Mouse (Mus musculus) MEL (cell line): Measurements from ENCODE around the gene Tubg1. TPM values are rescaled to one million over a fixed set of nuclear protein-coding genes. Genes with fewer than 3 reads are reported as not detected.

Experiments
- DNase-seq: peaks from one replicate; pipeline ENCODE4 v3.0.0; 2011; ENCODE audit warnings: low read depth, low spot score
- H3K27ac ChIP-seq: 2 replicates; pipeline ENCODE4 v1.5.1; 2012; ENCODE audit warnings: low read depth, mild to moderate bottlenecking, control low read depth, low read length, moderate library complexity; ENCODE audit not compliant: control insufficient read depth
- H3K27me3 ChIP-seq, 2 experiments: fragments of 150-350 bp in 1 of 2; sonication (generic) in 1 of 2; 2 replicates each; pipeline ENCODE4 v1.6.1; 2012; ENCODE audit warnings: low read length in 2 of 2, mild to moderate bottlenecking in 2 of 2, improper control_type of control experiment in 1 of 2, moderate library complexity in 1 of 2; ENCODE audit not compliant: insufficient read depth in 2 of 2, control insufficient read depth in 1 of 2
- H3K36me3 ChIP-seq, 2 experiments: 2 replicates each; pipeline ENCODE4 v1.6.1; 2012 to 2014; ENCODE audit warnings: low read length in 2 of 2, improper control_type of control experiment in 1 of 2, inconsistent platforms in 1 of 2, mild to moderate bottlenecking in 1 of 2; ENCODE audit not compliant: insufficient read depth in 2 of 2, control insufficient read depth in 1 of 2
- H3K4me1 ChIP-seq, 2 experiments: fragments of 150-350 bp in 1 of 2; sonication (generic) in 1 of 2; 2 replicates each; pipeline ENCODE4 v1.6.1; 2012; ENCODE audit warnings: low read length in 2 of 2, improper control_type of control experiment in 1 of 2, mild to moderate bottlenecking in 1 of 2; ENCODE audit not compliant: insufficient read depth in 2 of 2, control insufficient read depth in 1 of 2
- H3K4me3 ChIP-seq, 2 experiments: fragments of 150-350 bp in 1 of 2; sonication (generic) in 1 of 2; 2 replicates each; pipeline ENCODE4 v1.5.1; 2012; ENCODE audit warnings: low read depth in 2 of 2, low read length in 2 of 2, mild to moderate bottlenecking in 2 of 2, moderate library complexity in 2 of 2, control low read depth in 1 of 2, improper control_type of control experiment in 1 of 2; ENCODE audit not compliant: control insufficient read depth in 1 of 2, insufficient read depth in 1 of 2
- H3K79me2 ChIP-seq: 2 replicates; pipeline ENCODE4 v1.6.1; 2012; ENCODE audit warnings: mild to moderate bottlenecking, low read length, moderate library complexity; ENCODE audit not compliant: control insufficient read depth, poor library complexity, insufficient read depth
- H3K9ac ChIP-seq: 2 replicates; pipeline ENCODE4 v1.6.1; 2012; ENCODE audit warnings: low read depth, mild to moderate bottlenecking, control low read depth, low read length, moderate library complexity; ENCODE audit not compliant: control insufficient read depth, poor library complexity, severe bottlenecking
- H3K9me3 ChIP-seq: fragments of 150-350 bp; sonication (generic); replicated peaks from 2 replicates; pipeline ENCODE4 v1.6.1; 2012; ENCODE audit warnings: mild to moderate bottlenecking, low read length, improper control_type of control experiment, moderate library complexity; ENCODE audit not compliant: insufficient read depth
- BHLHE40 ChIP-seq: IDR thresholded peaks from 2 replicates; pipeline ENCODE4 v1.6.1; 2012; ENCODE audit warnings: low read depth, mild to moderate bottlenecking, inconsistent platforms, low read length, improper control_type of control experiment, borderline replicate concordance
- CHD1 ChIP-seq: IDR thresholded peaks from 2 replicates; pipeline ENCODE4 v1.6.1; 2012; ENCODE audit warnings: low read depth, mild to moderate bottlenecking, inconsistent platforms, low read length, improper control_type of control experiment
- CHD2 ChIP-seq: IDR thresholded peaks from 2 replicates; pipeline ENCODE4 v1.6.1; 2011; ENCODE audit warnings: low read length, improper control_type of control experiment
- CTCF ChIP-seq, 3 experiments: IDR thresholded peaks in 2 of 3; conservative IDR thresholded peaks in 1 of 3; 2 replicates each; pipeline ENCODE4 v1.5.1; 2011 to 2012; ENCODE audit warnings: low read length in 3 of 3, low read depth in 2 of 3, mild to moderate bottlenecking in 2 of 3, improper control_type of control experiment in 1 of 3, inconsistent platforms in 1 of 3, mixed read lengths in 1 of 3, moderate library complexity in 1 of 3; ENCODE audit not compliant: control insufficient read depth in 1 of 3, insufficient read depth in 1 of 3, poor library complexity in 1 of 3, severe bottlenecking in 1 of 3
- E2F4 ChIP-seq: IDR thresholded peaks from 2 replicates; pipeline ENCODE4 v1.6.1; 2011; ENCODE audit warnings: low read depth, low read length, improper control_type of control experiment, borderline replicate concordance
- EP300 ChIP-seq, 2 experiments: IDR thresholded peaks; 2 replicates each; pipeline ENCODE4 v1.6.1; 2011; ENCODE audit warnings: improper control_type of control experiment in 2 of 2, low read length in 2 of 2, low read depth in 1 of 2, mild to moderate bottlenecking in 1 of 2
- ETS1 ChIP-seq: IDR thresholded peaks from 2 replicates; pipeline ENCODE4 v1.6.1; 2012; ENCODE audit warnings: low read depth, mild to moderate bottlenecking, inconsistent platforms, low read length, improper control_type of control experiment, moderate library complexity
- GATA1 ChIP-seq: IDR thresholded peaks from 2 replicates; pipeline ENCODE4 v1.6.1; 2011; ENCODE audit warnings: low read depth, low read length, improper control_type of control experiment
- HCFC1 ChIP-seq: IDR thresholded peaks from 2 replicates; pipeline ENCODE4 v1.6.1; 2012; ENCODE audit warnings: low read depth, mild to moderate bottlenecking, inconsistent platforms, low read length, improper control_type of control experiment, moderate library complexity
- JUND ChIP-seq: IDR thresholded peaks from 2 replicates; pipeline ENCODE4 v1.6.1; 2011; ENCODE audit warnings: low read depth, mild to moderate bottlenecking, improper control_type of control experiment, low read length
- KAT2A ChIP-seq: conservative IDR thresholded peaks from 2 replicates; pipeline ENCODE4 v1.6.1; 2012; ENCODE audit warnings: low read depth, low read length, improper control_type of control experiment, inconsistent platforms
- MAFK ChIP-seq: IDR thresholded peaks from 2 replicates; pipeline ENCODE4 v1.6.1; 2011; ENCODE audit warnings: low read depth, mild to moderate bottlenecking, low read length, improper control_type of control experiment, borderline replicate concordance
- MAX ChIP-seq: IDR thresholded peaks from 2 replicates; pipeline ENCODE4 v1.6.1; 2011; ENCODE audit warnings: low read length, improper control_type of control experiment
- MAZ ChIP-seq: IDR thresholded peaks from 2 replicates; pipeline ENCODE4 v1.6.1; 2012; ENCODE audit warnings: low read depth, mild to moderate bottlenecking, inconsistent platforms, low read length, improper control_type of control experiment
- MXI1 ChIP-seq: IDR thresholded peaks from 2 replicates; pipeline ENCODE4 v1.6.1; 2011; ENCODE audit warnings: mild to moderate bottlenecking, low read depth, low read length, improper control_type of control experiment
- MYB ChIP-seq: IDR thresholded peaks from 2 replicates; pipeline ENCODE4 v1.6.1; 2011; ENCODE audit warnings: mild to moderate bottlenecking, low read depth, low read length, improper control_type of control experiment
- MYC ChIP-seq: IDR thresholded peaks from 2 replicates; pipeline ENCODE4 v1.6.1; 2011; ENCODE audit warnings: low read depth, mild to moderate bottlenecking, low read length, improper control_type of control experiment, moderate library complexity
- NELFE ChIP-seq: IDR thresholded peaks from 2 replicates; pipeline ENCODE4 v1.6.1; 2011; ENCODE audit warnings: low read depth, low read length, improper control_type of control experiment
- NRF1 ChIP-seq: IDR thresholded peaks from 2 replicates; pipeline ENCODE4 v1.6.1; 2014; ENCODE audit warnings: low read depth, mild to moderate bottlenecking, inconsistent platforms, low read length, improper control_type of control experiment, moderate library complexity; ENCODE audit not compliant: poor library complexity, insufficient read depth, severe bottlenecking
- POLR2A ChIP-seq, 2 experiments: IDR thresholded peaks; 2 replicates each; pipeline ENCODE4 v1.6.1; 2011 to 2012; ENCODE audit warnings: low read length in 2 of 2, mild to moderate bottlenecking in 2 of 2, control low read depth in 1 of 2, improper control_type of control experiment in 1 of 2, low read depth in 1 of 2, moderate library complexity in 1 of 2; ENCODE audit not compliant: control insufficient read depth in 1 of 2, insufficient read depth in 1 of 2, poor library complexity in 1 of 2
- POLR2AphosphoS2 ChIP-seq: IDR thresholded peaks from 2 replicates; pipeline ENCODE4 v1.6.1; 2011; ENCODE audit warnings: low read length, improper control_type of control experiment
- RCOR1 ChIP-seq: IDR thresholded peaks from 2 replicates; pipeline ENCODE4 v1.6.1; 2012; ENCODE audit warnings: low read depth, mild to moderate bottlenecking, inconsistent platforms, low read length, improper control_type of control experiment
- SIN3A ChIP-seq: IDR thresholded peaks from 2 replicates; pipeline ENCODE4 v1.6.1; 2012; ENCODE audit warnings: low read length, improper control_type of control experiment, inconsistent platforms
- SMC3 ChIP-seq: IDR thresholded peaks from 2 replicates; pipeline ENCODE4 v1.6.1; 2011; ENCODE audit warnings: low read depth, low read length, improper control_type of control experiment
- TAL1 ChIP-seq: IDR thresholded peaks from 2 replicates; pipeline ENCODE4 v1.6.1; 2012; ENCODE audit warnings: mild to moderate bottlenecking, inconsistent platforms, low read length, moderate library complexity, mixed read lengths
- TBP ChIP-seq: IDR thresholded peaks from 2 replicates; pipeline ENCODE4 v1.8.0; 2011; ENCODE audit warnings: low read depth, low read length, improper control_type of control experiment
- TCF12 ChIP-seq: IDR thresholded peaks from 2 replicates; pipeline ENCODE4 v1.6.1; 2014; ENCODE audit warnings: low read depth, mild to moderate bottlenecking, inconsistent platforms, low read length, improper control_type of control experiment, moderate library complexity
- UBTF ChIP-seq: IDR thresholded peaks from 2 replicates; pipeline ENCODE4 v1.6.1; 2012; ENCODE audit warnings: low read depth, mild to moderate bottlenecking, inconsistent platforms, low read length, improper control_type of control experiment, moderate library complexity, borderline replicate concordance; ENCODE audit not compliant: insufficient read depth
- USF1 ChIP-seq: IDR thresholded peaks from 2 replicates; pipeline ENCODE4 v1.6.1; 2014; ENCODE audit warnings: low read depth, mild to moderate bottlenecking, inconsistent platforms, low read length, improper control_type of control experiment, moderate library complexity
- USF2 ChIP-seq, 2 experiments: IDR thresholded peaks; 2 replicates each; pipeline ENCODE4 v1.6.1; 2011 to 2012; ENCODE audit warnings: improper control_type of control experiment in 2 of 2, low read length in 2 of 2, borderline replicate concordance in 1 of 2, inconsistent platforms in 1 of 2, low read depth in 1 of 2, mild to moderate bottlenecking in 1 of 2; ENCODE audit not compliant: insufficient read depth in 1 of 2
- ZKSCAN1 ChIP-seq: IDR thresholded peaks from 2 replicates; pipeline ENCODE4 v1.6.1; 2012; ENCODE audit warnings: low read depth, mild to moderate bottlenecking, inconsistent platforms, low read length, improper control_type of control experiment, moderate library complexity
- polyA plus RNA-seq, 2 experiments: library from polyadenylated mRNA; stranded (reverse) in 1 of 2; unstranded in 1 of 2; fragments of >175 nt in 1 of 2; fragments of >200 nt in 1 of 2; gene quantifications; 2 replicates each; pipeline versions ENCODE4 v1.2.1 to v1.2.4; 2012; ENCODE audit warnings: low replicate concordance in 2 of 2, low read depth in 1 of 2; ENCODE audit not compliant: insufficient read length in 2 of 2, insufficient read depth in 1 of 2, missing spikeins in 1 of 2
- total RNA-seq: library from RNA; depleted of rRNA; stranded (reverse); fragments of 300-350 nt; gene quantifications from 2 replicates; pipeline ENCODE4 v1.2.3, GENCODE M21; 2012

Gene Tubg1
- total and polyA plus RNA-seq, 3 experiments: 60.0 to 183 (median 125) TPM

GRCm38 (mm10) chr11:101170811-101171610 lies 51.3 kb downstream of the Tubg1 start, which contains the start of gene Plekhh3 (continued):
- TF ChIP-seq NELFE (no peak), TAL1 (no peak), TBP (no peak), MXI1 (0 out of 2 replicates have a peak, but pooled peaks have one; percentile 20), USF2 (IDR thresholded peaks at IDR 0.05; ENCODE audit: borderline replicate concordance in 1 of 2, insufficient read depth in 1 of 2, low read depth in 1 of 2, low read length in 2 of 2) (no peak), CHD1 (no peak), SMC3 (no peak), MYC (no peak), CHD2 (no peak), E2F4 (no peak), MAX (no peak), MAZ (peak; percentile 99), NRF1 (peak; percentile 8; the same call in 1 of the 2 replicates), MAFK (no peak)

- H3K4me3 ChIP-seq: peak overlapping the region; percentile 51 to 69
- DNase-seq: peak; percentile 94
- no peak overlapping the region for H3K27ac ChIP-seq
- peak overlapping the region; percentile 60 for H3K9ac ChIP-seq
- no peaks in the 10 kb centered on the region for H3K9me3 ChIP-seq
- no peaks in the 10 kb centered on the region; the same call in 1 of the 2 replicates for H3K79me2 ChIP-seq
- peaks cover 0 to 19% of the 10 kb centered on the region in 2 experiments; a peak in 2 of 4 replicates for H3K4me1 ChIP-seq
- H3K36me3 ChIP-seq: peaks cover 0 to 6% of the 10 kb centered on the region in 2 experiments; a peak in 2 of 4 replicates
- H3K27me3 ChIP-seq: peaks cover 0 to 4% of the 10 kb centered on the region in 2 experiments; a peak in 2 of 4 replicates
- TF ChIP-seq CHD1: no peak
- TF ChIP-seq TCF12: 0 out of 2 replicates have a peak, but pooled peaks have one; percentile 4
- no peak for TF ChIP-seq CTCF (IDR thresholded peaks at IDR 0.05 in 2 of 3, conservative IDR thresholded peaks at IDR 0.05 in 1 of 3; ENCODE audit: control insufficient read depth in 1 of 3, insufficient read depth in 1 of 3, low read depth in 2 of 3, low read length in 3 of 3, poor library complexity in 1 of 3, severe bottlenecking in 1 of 3)
- no peak for TF ChIP-seq UBTF
- peak; percentile 47 for TF ChIP-seq HCFC1
- TF ChIP-seq CHD2: no peak
- no peak for TF ChIP-seq USF1
- TF ChIP-seq JUND: no peak
- TF ChIP-seq RCOR1: peak; percentile 28
- no peak for TF ChIP-seq POLR2AphosphoS2
- TF ChIP-seq ZKSCAN1: no peak
- TF ChIP-seq BHLHE40: no peak
- TF ChIP-seq MYB: no peak
- 0 out of 4 replicates have a peak, but pooled peaks of 1 of the 2 experiments have one; percentile 4 for TF ChIP-seq EP300 (IDR thresholded peaks at IDR 0.05; ENCODE audit: low read depth in 1 of 2, low read length in 2 of 2)
- TF ChIP-seq POLR2A (IDR thresholded peaks at IDR 0.05; ENCODE audit: control insufficient read depth in 1 of 2, insufficient read depth in 1 of 2, low read depth in 1 of 2, low read length in 2 of 2, poor library complexity in 1 of 2): no peak; a peak in 1 of 4 replicates
- TF ChIP-seq SIN3A: peak; percentile 92
- 0 out of 2 replicates have a peak, but pooled peaks have one; percentile 75 for TF ChIP-seq E2F4
- peak; percentile 97 for TF ChIP-seq MAFK
- no peak for TF ChIP-seq GATA1
- peak; percentile 10; the same call in 1 of the 2 replicates for TF ChIP-seq MAX
- TF ChIP-seq USF2 (IDR thresholded peaks at IDR 0.05; ENCODE audit: borderline replicate concordance in 1 of 2, insufficient read depth in 1 of 2, low read depth in 1 of 2, low read length in 2 of 2): no peak
- TF ChIP-seq KAT2A: no peak
- TF ChIP-seq ETS1: peak; percentile 40; the same call in 1 of the 2 replicates
- no peak for TF ChIP-seq TBP
- no peak for TF ChIP-seq MYC
- peak; percentile 36 for TF ChIP-seq MXI1
These were observed 52.1 kb downstream of the Tubg1 start for GRCm38 (mm10) chr11:101171721-101172433.
